Mouse (Mus musculus) thymus, adult 18-20 months (tissue): ENCODE measurements at regions not wholly inside any gene's neighbourhood (a gene's known extent, or its start where the extent isn't known, plus 50 kb on each side); places are given as distances from the start of the nearest gene placed in this dataset.

ENCODE experiments used
- DNase-seq, 2 experiments: peaks; one replicate each; pipeline ENCODE4 v3.0.0; 2022; ENCODE audit warnings: mixed read lengths in 2 of 2

GRCm38 (mm10) chr19:6684921-6685320 lies 142.1 kb upstream of the Slc22a12 start:
- no peak for DNase-seq

GRCm38 (mm10) chr19:6679392-6680307 lies 136.8 kb upstream of the Slc22a12 start:
- no peak for DNase-seq

GRCm38 (mm10) chr19:6677511-6677910 lies 134.7 kb upstream of the Slc22a12 start:
- no peak for DNase-seq

- DNase-seq = no peak
Observed at GRCm38 (mm10) chr19:6675586-6675985, 132.8 kb upstream of the Slc22a12 start.

GRCm38 (mm10) chr19:6671696-6672095 lies 128.9 kb upstream of the Slc22a12 start:
- no peak for DNase-seq

- DNase-seq = no peak
Observed at GRCm38 (mm10) chr19:6669881-6670280, 127.0 kb upstream of the Slc22a12 start.

- DNase-seq = no peak
Observed at GRCm38 (mm10) chr19:6668545-6668944, 125.7 kb upstream of the Slc22a12 start.

- no peak for DNase-seq
Observed at GRCm38 (mm10) chr19:6666187-6666722, 123.4 kb upstream of the Slc22a12 start.

GRCm38 (mm10) chr19:6665264-6666054 lies 122.6 kb upstream of the Slc22a12 start:
- no peak for DNase-seq

GRCm38 (mm10) chr19:6664311-6664952 lies 121.6 kb upstream of the Slc22a12 start:
- no peak for DNase-seq

GRCm38 (mm10) chr19:6663391-6663790 lies 120.6 kb upstream of the Slc22a12 start:
- peak; percentile 26 to 30 for DNase-seq

GRCm38 (mm10) chr19:6662346-6662939 lies 119.6 kb upstream of the Slc22a12 start:
- no peak for DNase-seq

GRCm38 (mm10) chr19:6661508-6661871 lies 118.7 kb upstream of the Slc22a12 start:
- no peak for DNase-seq

GRCm38 (mm10) chr19:6660723-6661507 lies 118.1 kb upstream of the Slc22a12 start:
- no peak for DNase-seq

- no peak for DNase-seq
Observed at GRCm38 (mm10) chr19:6660157-6660556, 117.3 kb upstream of the Slc22a12 start.

- DNase-seq = no peak
Observed at GRCm38 (mm10) chr19:6654550-6654949, 111.7 kb upstream of the Slc22a12 start.

GRCm38 (mm10) chr19:6652775-6653174 lies 109.9 kb upstream of the Slc22a12 start:
- DNase-seq = no peak

- no peak for DNase-seq
Observed at GRCm38 (mm10) chr19:6651192-6651591, 108.4 kb upstream of the Slc22a12 start.

- DNase-seq = no peak
Observed at GRCm38 (mm10) chr19:6649885-6650284, 107.1 kb upstream of the Slc22a12 start.

GRCm38 (mm10) chr19:6647686-6648085 lies 104.9 kb upstream of the Slc22a12 start:
- no peak for DNase-seq

GRCm38 (mm10) chr19:6647216-6647615 lies 104.4 kb upstream of the Slc22a12 start:
- no peak for DNase-seq

- no peak for DNase-seq
Observed at GRCm38 (mm10) chr19:6645912-6646311, 103.1 kb upstream of the Slc22a12 start.
